Mouse (Mus musculus): ENCODE results near the gene Aars2. TPM values are rescaled to one million over a fixed set of nuclear protein-coding genes. Genes with fewer than 3 reads are reported as not detected.
A peak's percentile ranks its signal among the peaks of the same experiment; 100 is the strongest.

The Aars2 gene
- polyA plus RNA-seq, 1 experiment from 2014 or later: 17.1 TPM

GRCm38 (mm10) chr17:45566031-45566359 lies 59.4 kb downstream of the Aars2 start:
- Histone ChIP-seq H3K9me3 (no peaks in the 10 kb centered on the region), H3K27ac (replicated peaks) (no peak overlapping the region), H3K36me3 (peaks cover 59% of the 10 kb centered on the region), H3K4me1 (replicated peaks) (peaks cover 65% of the 10 kb centered on the region), H3K4me2 (no peak overlapping the region), H3K9ac (0 out of 2 replicates have a peak overlapping the region, but pooled peaks have one; percentile 8), H3K4me3 (no peak overlapping the region), H3K27me3 (no peaks in the 10 kb centered on the region)
- no peak for ATAC-seq (ENCODE audit: low read depth)
- 95% methylated on average over 1 of the region's 1 CpGs for WGBS

GRCm38 (mm10) chr17:45566360-45567161 lies 59.9 kb downstream of the Aars2 start:
- Histone ChIP-seq H3K36me3 (peaks cover 65% of the 10 kb centered on the region), H3K4me3 (0 out of 2 replicates have a peak overlapping the region, but pooled peaks have one; percentile 1), H3K27me3 (no peaks in the 10 kb centered on the region), H3K9ac (no peak overlapping the region), H3K9me3 (no peaks in the 10 kb centered on the region), H3K27ac (replicated peaks) (peak overlapping the region; percentile 29; the same call in 1 of the 2 replicates), H3K4me1 (replicated peaks) (peaks cover 70% of the 10 kb centered on the region), H3K4me2 (no peak overlapping the region)
- WGBS: 67% methylated on average over 18 of the region's 18 CpGs
- ATAC-seq (ENCODE audit: low read depth): no peak

- no peak overlapping the region for H3K4me3 ChIP-seq
- WGBS: 28% methylated on average over 4 of the region's 4 CpGs
- no peak overlapping the region for H3K9ac ChIP-seq
- no peak for ATAC-seq (ENCODE audit: low read depth)
- peak overlapping the region; percentile 29; the same call in 1 of the 2 replicates for H3K27ac ChIP-seq (replicated peaks)
- H3K36me3 ChIP-seq: peaks cover 67% of the 10 kb centered on the region
- no peaks in the 10 kb centered on the region for H3K27me3 ChIP-seq
- H3K9me3 ChIP-seq: no peaks in the 10 kb centered on the region
- peaks cover 76% of the 10 kb centered on the region for H3K4me1 ChIP-seq (replicated peaks)
- H3K4me2 ChIP-seq: no peak overlapping the region
Measured at GRCm38 (mm10) chr17:45567162-45567601, 60.5 kb downstream of the Aars2 start.

GRCm38 (mm10) chr17:45568990-45569389 lies 62.3 kb downstream of the Aars2 start:
- Histone ChIP-seq H3K4me1 (replicated peaks) (peaks cover 76% of the 10 kb centered on the region), H3K27ac (replicated peaks) (no peak overlapping the region), H3K27me3 (no peaks in the 10 kb centered on the region), H3K36me3 (peaks cover 67% of the 10 kb centered on the region), H3K9ac (no peak overlapping the region), H3K9me3 (no peaks in the 10 kb centered on the region), H3K4me3 (no peak overlapping the region), H3K4me2 (no peak overlapping the region)
- ATAC-seq (ENCODE audit: low read depth): no peak
- WGBS: 88% methylated on average over 12 of the region's 12 CpGs

GRCm38 (mm10) chr17:45569999-45570398 lies 63.4 kb downstream of the Aars2 start:
- H3K27ac ChIP-seq (replicated peaks): no peak overlapping the region
- WGBS: 84% methylated on average over 4 of the region's 4 CpGs
- H3K36me3 ChIP-seq: peaks cover 67% of the 10 kb centered on the region
- H3K9me3 ChIP-seq: no peaks in the 10 kb centered on the region
- H3K4me3 ChIP-seq: no peak overlapping the region
- H3K4me2 ChIP-seq: no peak overlapping the region
- no peaks in the 10 kb centered on the region for H3K27me3 ChIP-seq
- peaks cover 77% of the 10 kb centered on the region for H3K4me1 ChIP-seq (replicated peaks)
- no peak for ATAC-seq (ENCODE audit: low read depth)
- H3K9ac ChIP-seq: no peak overlapping the region

Other genes with a start within 250 kb of the Aars2 start
- gene Cdc5l, start 73.1 kb upstream of the Aars2 start, polyA plus RNA-seq (2015; fragmentation: Nextera tagmentation; extraction: Ambion mirVana): 62.5 and 73.1 TPM in 2 replicates
- gene Spats1, start 31.4 kb upstream of the Aars2 start, polyA plus RNA-seq (2015; fragmentation: Nextera tagmentation; extraction: Ambion mirVana): 0.62 and 1.5 TPM in 2 replicates
- gene Tcte1, start 16.6 kb downstream of the Aars2 start, polyA plus RNA-seq (2015; fragmentation: Nextera tagmentation; extraction: Ambion mirVana): 3.3 and 3.6 TPM in 2 replicates
- 19.4 and 22.6 TPM in 2 replicates for gene Tmem151b, start 42.8 kb downstream of the Aars2 start, polyA plus RNA-seq (2015; fragmentation: Nextera tagmentation; extraction: Ambion mirVana)
- 5.3 and 5.6 TPM in 2 replicates for gene Nfkbie, start 48.9 kb downstream of the Aars2 start, polyA plus RNA-seq (2015; fragmentation: Nextera tagmentation; extraction: Ambion mirVana)
- gene Slc35b2, start 57.0 kb downstream of the Aars2 start, polyA plus RNA-seq (2015; fragmentation: Nextera tagmentation; extraction: Ambion mirVana): 75.0 and 84.2 TPM in 2 replicates
- gene Hsp90ab1, start 66.4 kb downstream of the Aars2 start, polyA plus RNA-seq (2015; fragmentation: Nextera tagmentation; extraction: Ambion mirVana): 1,589 and 1,622 TPM in 2 replicates
- 40.1 and 41.6 TPM in 2 replicates for gene Slc29a1, start 92.8 kb downstream of the Aars2 start, polyA plus RNA-seq (2015; fragmentation: Nextera tagmentation; extraction: Ambion mirVana)
- 1.6 and 3.6 TPM in 2 replicates for gene Mymx, start 95.3 kb downstream of the Aars2 start, polyA plus RNA-seq (2015; fragmentation: Nextera tagmentation; extraction: Ambion mirVana)
- gene Capn11, start 152.5 kb downstream of the Aars2 start, polyA plus RNA-seq (2015; fragmentation: Nextera tagmentation; extraction: Ambion mirVana): 0.22 and 0.85 TPM in 2 replicates
- gene Mrpl14, start 179.5 kb downstream of the Aars2 start, polyA plus RNA-seq (2015; fragmentation: Nextera tagmentation; extraction: Ambion mirVana): 101 and 124 TPM in 2 replicates
- 127 and 134 TPM in 2 replicates for gene Tmem63b, start 180.1 kb downstream of the Aars2 start, polyA plus RNA-seq (2015; fragmentation: Nextera tagmentation; extraction: Ambion mirVana)
- not detected in 2 replicates for gene 1600014C23Rik, start 227.0 kb downstream of the Aars2 start, polyA plus RNA-seq (2015; fragmentation: Nextera tagmentation; extraction: Ambion mirVana)

Measured in neural tube, embryonic 13.5 days (tissue).